Mouse (Mus musculus): ENCODE data around the gene Boll.

Gene Boll

GRCm38 (mm10) chr1:55237643-55238161 is 125.6 kb downstream of the Boll start:
- no peak for DNase-seq

GRCm38 (mm10) chr1:55236890-55237642 is 126.2 kb downstream of the Boll start, which contains the start of gene Mars2:
TSS of gene Mars2 (plus strand) at chr1:55237177.
- DNase-seq: peak; percentile 90 to 96

- no peak for DNase-seq
These were observed 126.8 kb downstream of the Boll start for GRCm38 (mm10) chr1:55236487-55236886.

- DNase-seq: no peak
These were observed 128.3 kb downstream of the Boll start for GRCm38 (mm10) chr1:55234910-55235520.

- no peak for DNase-seq
These were observed 134.9 kb downstream of the Boll start for GRCm38 (mm10) chr1:55228256-55228884.

GRCm38 (mm10) chr1:55227376-55227775 is 135.9 kb downstream of the Boll start:
- no peak for DNase-seq

GRCm38 (mm10) chr1:55226011-55226857 is 137.0 kb downstream of the Boll start, which contains the start of gene Rftn2:
TSS of gene Rftn2 (minus strand) at chr1:55226782.
- no peak for DNase-seq

- DNase-seq: no peak
These were observed 137.9 kb downstream of the Boll start for GRCm38 (mm10) chr1:55225398-55225797.

- DNase-seq: no peak
These were observed 139.2 kb downstream of the Boll start for GRCm38 (mm10) chr1:55224111-55224510.

GRCm38 (mm10) chr1:55223026-55223425 is 140.2 kb downstream of the Boll start:
- no peak for DNase-seq

GRCm38 (mm10) chr1:55221352-55221751 is 141.9 kb downstream of the Boll start:
- DNase-seq: no peak

GRCm38 (mm10) chr1:55217191-55217590 is 146.1 kb downstream of the Boll start:
- DNase-seq: no peak

- DNase-seq: peak; percentile 64 to 73
These were observed 148.0 kb downstream of the Boll start for GRCm38 (mm10) chr1:55215185-55215813.

GRCm38 (mm10) chr1:55213936-55214335 is 149.3 kb downstream of the Boll start:
- DNase-seq: no peak

- no peak for DNase-seq
These were observed 149.8 kb downstream of the Boll start for GRCm38 (mm10) chr1:55213475-55213874.

GRCm38 (mm10) chr1:55212771-55213170 is 150.5 kb downstream of the Boll start:
- no peak for DNase-seq

- DNase-seq: no peak
These were observed 152.2 kb downstream of the Boll start for GRCm38 (mm10) chr1:55211081-55211480.

GRCm38 (mm10) chr1:55210202-55210965 is 152.9 kb downstream of the Boll start:
- peak; percentile 67 to 69 for DNase-seq

- no peak for DNase-seq
These were observed 154.6 kb downstream of the Boll start for GRCm38 (mm10) chr1:55208500-55209140.

- no peak for DNase-seq
These were observed 155.7 kb downstream of the Boll start for GRCm38 (mm10) chr1:55207561-55207960.

Measured in spleen, adult 18-20 months (tissue).